Mouse (Mus musculus): ENCODE data around the gene Tmem72. TPM values are rescaled to one million over a fixed set of nuclear protein-coding genes. Genes with fewer than 3 reads are reported as not detected.

Gene Tmem72
- total RNA-seq, 2 experiments from 2014 or later, result 0.18 to 4.4 TPM

- DNase-seq (ENCODE audit: low spot score in 2 of 2), result no peak
These were observed 65.1 kb downstream of the Tmem72 start for GRCm38 (mm10) chr6:116651437-116652118.

DNA sequence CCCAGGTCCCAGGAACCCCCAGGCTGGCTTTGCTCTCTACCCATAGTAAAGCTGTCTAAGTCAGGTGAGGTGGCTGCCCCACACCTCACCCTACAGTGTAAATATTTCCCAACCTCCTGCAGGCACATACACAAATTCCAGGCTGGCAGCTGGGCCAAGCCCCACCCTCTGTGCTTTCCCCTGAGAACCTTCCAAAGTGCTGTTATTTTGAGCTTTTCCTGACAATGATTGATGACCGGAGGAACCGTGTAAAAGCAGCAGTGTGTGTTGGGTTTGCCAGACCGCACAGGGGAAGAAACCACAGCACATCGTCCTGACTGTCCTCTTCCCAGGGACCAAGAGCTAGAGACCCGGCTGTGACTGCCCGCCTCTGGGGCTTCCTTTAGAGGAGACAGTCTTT, 66.3 kb downstream of the Tmem72 start, which contains the start of gene Depp1:
Depp1 (plus strand) TSS at position 204 of the 400 bp plus-strand sequence.
- no peak for DNase-seq (ENCODE audit: low spot score in 2 of 2)

GRCm38 (mm10) chr6:116649811-116650210, 66.9 kb downstream of the Tmem72 start:
- DNase-seq (ENCODE audit: low spot score in 2 of 2), result no peak

GRCm38 (mm10) chr6:116647763-116648162, 69.0 kb downstream of the Tmem72 start:
- no peak for DNase-seq (ENCODE audit: low spot score in 2 of 2)

DNA sequence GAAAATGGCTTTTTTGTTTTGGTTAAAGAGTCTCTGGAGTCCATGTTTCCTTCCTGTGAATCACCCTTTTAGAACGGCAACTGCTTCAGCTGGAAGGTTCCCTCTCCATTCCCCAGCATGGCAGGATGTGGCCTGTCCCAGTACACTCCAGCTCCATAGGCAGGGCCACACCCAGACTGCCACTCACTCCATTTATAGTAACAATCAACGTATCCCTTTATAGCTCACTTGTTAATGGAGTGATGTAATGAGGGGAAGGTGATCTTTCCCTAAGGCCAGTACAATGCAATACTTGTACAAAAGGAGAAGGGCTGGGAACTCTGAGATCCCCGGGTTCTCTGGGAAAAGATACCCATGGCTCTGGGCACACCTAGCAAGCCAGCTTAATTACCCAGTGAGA, 72.4 kb downstream of the Tmem72 start:
- no peak for DNase-seq (ENCODE audit: low spot score in 2 of 2)

GRCm38 (mm10) chr6:116643881-116644280, 72.8 kb downstream of the Tmem72 start:
- no peak for DNase-seq (ENCODE audit: low spot score in 2 of 2)

GRCm38 (mm10) chr6:116642942-116643341, 73.8 kb downstream of the Tmem72 start:
- DNase-seq (ENCODE audit: low spot score in 2 of 2), result no peak

- DNase-seq (ENCODE audit: low spot score in 2 of 2), result no peak
These were observed 77.0 kb downstream of the Tmem72 start for GRCm38 (mm10) chr6:116639663-116640062.

GRCm38 (mm10) chr6:116638871-116639270, 77.8 kb downstream of the Tmem72 start:
- DNase-seq (ENCODE audit: low spot score in 2 of 2), result no peak

GRCm38 (mm10) chr6:116637496-116637895, 79.2 kb downstream of the Tmem72 start:
- DNase-seq (ENCODE audit: low spot score in 2 of 2), result no peak

DNA sequence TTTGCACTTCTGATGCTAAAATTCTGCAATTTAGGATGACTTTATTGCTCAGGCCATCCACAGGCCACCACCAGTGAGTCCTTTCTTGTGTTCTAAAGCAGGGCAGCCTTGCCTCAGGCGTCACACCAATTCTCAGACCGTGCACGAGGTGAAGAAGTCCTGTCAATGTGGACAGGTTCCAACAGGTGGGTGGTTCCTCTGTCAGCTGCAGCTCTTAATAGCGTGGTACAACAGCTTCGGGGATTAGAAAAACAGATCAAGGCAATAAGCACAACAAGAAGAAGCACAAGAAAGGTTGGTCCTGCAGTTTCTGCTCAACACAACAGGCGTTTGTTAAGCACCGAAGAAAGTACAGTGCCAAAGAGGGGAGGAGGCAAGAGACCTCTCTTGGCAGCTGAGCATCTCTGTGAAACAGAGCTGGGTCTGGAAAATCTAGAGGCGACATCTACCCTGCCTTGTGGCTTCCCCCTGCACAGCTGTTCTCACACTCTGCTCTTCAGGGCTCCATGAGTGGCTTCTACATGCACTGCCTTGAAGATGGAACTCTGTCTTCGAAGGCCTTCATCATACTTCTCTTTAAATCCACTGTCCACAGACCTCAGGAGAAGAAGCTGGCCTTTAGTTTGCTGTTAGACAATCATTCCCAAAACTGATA, 80.0 kb downstream of the Tmem72 start:
- DNase-seq (ENCODE audit: low spot score in 2 of 2), result no peak

GRCm38 (mm10) chr6:116635251-116636180, 81.2 kb downstream of the Tmem72 start:
- no peak for DNase-seq (ENCODE audit: low spot score in 2 of 2)

GRCm38 (mm10) chr6:116633741-116634695, 82.7 kb downstream of the Tmem72 start:
- DNase-seq (ENCODE audit: low spot score in 2 of 2), result peak in 1 of 2 experiments; percentile 4

DNA sequence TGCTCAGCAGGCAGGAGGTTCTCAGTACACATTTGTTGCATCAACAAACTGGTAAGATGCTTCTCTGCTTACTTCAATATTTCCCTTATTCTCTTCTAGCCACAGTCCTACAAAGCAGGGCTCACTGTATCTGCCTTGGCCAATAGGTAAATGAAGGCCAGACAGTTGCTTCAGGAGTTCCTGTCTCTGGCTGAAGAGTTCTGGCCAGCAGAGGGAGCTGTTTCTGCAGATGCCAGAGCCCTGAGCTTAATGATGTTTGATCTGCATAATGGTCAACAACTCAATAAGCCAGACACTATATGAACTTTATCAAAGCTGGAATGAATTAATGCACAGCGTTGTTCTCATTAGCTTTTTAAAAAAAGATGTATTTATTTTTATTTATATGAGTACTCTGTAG, 84.6 kb downstream of the Tmem72 start:
- peak; percentile 70 to 72 for DNase-seq (ENCODE audit: low spot score in 2 of 2)

DNA sequence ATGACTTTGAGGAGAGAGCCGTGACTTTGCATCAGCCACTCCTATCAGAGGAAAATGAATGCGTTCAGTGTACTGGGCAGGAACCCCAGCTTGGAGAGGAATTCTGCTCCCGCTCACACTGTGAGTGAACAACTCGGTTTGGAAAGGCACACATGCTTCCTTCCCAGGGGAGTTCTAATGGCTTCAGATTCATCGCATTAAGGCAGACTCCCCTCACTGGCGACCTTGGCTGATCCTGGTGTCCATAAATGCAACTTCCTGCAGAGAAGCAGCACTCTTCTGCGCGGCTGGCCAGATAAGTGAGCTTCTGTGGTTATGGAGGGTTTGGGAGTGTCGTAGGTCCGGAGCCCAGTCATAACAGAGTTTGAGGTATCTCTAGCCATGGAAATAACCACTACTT, 86.9 kb downstream of the Tmem72 start:
- no peak for DNase-seq (ENCODE audit: low spot score in 2 of 2)

Small RNAs within 50 kb of the gene (microRNA-seq; reads per million reads assigned to microRNA genes)
- gene Mir7043, result 0 reads per million in 2 experiments

Other genes with a start within 250 kb of the Tmem72 start
- gene Olfr211, start 227.8 kb downstream of the Tmem72 start, total RNA-seq (2021), result not detected
- gene Olfr212, start 210.4 kb downstream of the Tmem72 start, total RNA-seq (2021), result under 1 TPM in 1 of 2 experiments, not detected in 1; 0.16 TPM
- not detected for gene Olfr213, start 178.5 kb downstream of the Tmem72 start, total RNA-seq (2021)
- gene Gm5580, start 165.8 kb downstream of the Tmem72 start, total RNA-seq (2021), result 1 to 10 TPM; 2.9 to 3.1 TPM
- not detected for gene Olfr214, start 162.7 kb downstream of the Tmem72 start, total RNA-seq (2021)
- not detected for gene Olfr215, start 132.7 kb downstream of the Tmem72 start, total RNA-seq (2021)
- gene Zfp422, start 87.9 kb downstream of the Tmem72 start, total RNA-seq (2021), result 10 to 100 TPM; 28.9 to 30.0 TPM
- gene Depp1, start 66.3 kb downstream of the Tmem72 start, total RNA-seq (2021), result 1 to 10 TPM; 1.7 to 3.9 TPM
- 1 to 10 TPM; 4.3 to 4.8 TPM for gene Rassf4, start 43.0 kb downstream of the Tmem72 start, total RNA-seq (2021)

Measured in layer of hippocampus, postnatal 10 days (tissue).